Mouse (Mus musculus) naive thymus-derived CD4-positive, alpha-beta T cell, adult 5 months (primary cell): Measurements from ENCODE around the gene 2310039H08Rik. TPM values are rescaled to one million over a fixed set of nuclear protein-coding genes. Genes with fewer than 3 reads are reported as not detected.

Experiments used
- polyA plus RNA-seq: library from polyadenylated mRNA; unstranded; fragments of 100-300 nt; shearing (Covaris generic); gene quantifications from one replicate; pipeline ENCODE4 v1.2.1, GENCODE M21; 2017

2310039H08Rik gene
- polyA plus RNA-seq: 30.2 TPM

DNA sequence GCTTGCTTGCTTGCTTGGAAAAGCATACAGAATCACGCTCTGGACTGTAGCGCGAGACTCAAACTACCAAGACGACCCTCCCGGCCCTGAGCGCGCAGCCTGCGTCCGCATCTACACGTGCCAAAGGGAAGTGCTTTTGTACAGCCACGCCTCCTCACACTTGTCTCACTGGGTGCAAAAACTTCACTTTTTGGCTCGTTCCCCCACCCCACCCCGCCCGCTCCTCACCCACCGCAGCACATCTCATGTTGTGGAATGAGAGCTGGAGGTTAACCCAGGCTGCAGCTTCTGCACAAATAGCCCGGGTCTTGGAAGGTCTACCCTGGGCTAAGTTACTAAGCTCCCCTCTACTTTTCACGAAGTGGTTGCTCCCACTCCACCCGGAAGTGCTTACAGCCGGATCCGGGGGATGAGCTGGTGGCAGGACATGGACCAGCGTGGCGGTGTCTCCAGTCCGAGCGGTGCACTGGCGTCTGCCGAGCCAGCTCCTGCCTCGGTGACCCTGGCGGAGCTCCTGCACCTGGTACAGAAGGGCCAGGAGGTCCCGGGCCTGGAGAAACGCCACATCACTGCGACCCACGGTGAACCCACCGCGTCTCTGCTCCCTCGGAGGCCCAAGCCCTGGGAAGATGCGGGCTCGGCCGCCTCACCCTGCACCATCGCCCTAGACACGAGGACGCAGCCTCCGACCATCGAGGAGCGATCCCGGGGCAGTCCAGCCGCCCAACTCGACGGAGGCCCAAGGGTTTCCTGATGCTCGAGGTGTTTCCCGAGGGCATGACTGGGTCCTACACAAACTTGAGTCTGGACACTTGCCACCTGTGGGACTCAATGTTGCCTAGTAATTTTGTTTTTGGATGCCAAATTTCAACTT, at the start of gene 2310039H08Rik:
Gene 2310039H08Rik, plus strand, starts transcription at position 232 of the 874 bp plus-strand sequence.

DNA sequence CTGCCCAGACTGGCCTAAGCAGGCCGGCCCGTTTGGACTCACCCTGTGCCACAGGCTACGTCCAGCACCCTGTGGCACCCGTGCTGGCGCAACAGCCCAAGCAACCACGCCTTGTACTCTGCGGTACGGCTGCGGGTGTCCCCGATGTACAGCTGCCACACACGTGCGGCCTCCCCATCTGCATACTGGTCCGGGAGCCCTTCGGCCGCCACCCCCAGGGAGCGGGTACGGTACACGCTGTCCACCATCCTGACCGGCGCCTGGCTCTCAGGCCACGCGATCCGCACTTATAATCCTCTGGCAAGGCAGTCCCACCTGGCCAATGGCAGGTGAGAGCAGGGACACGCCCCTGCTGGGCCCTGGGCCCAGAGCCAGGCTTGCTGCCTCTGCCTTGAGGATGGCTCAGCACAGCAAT, 43.5 kb upstream of the 2310039H08Rik start, which contains the start of gene Gnmt:
Gene Gnmt, minus strand, starts transcription at position 265 of the 415 bp plus-strand sequence.

DNA sequence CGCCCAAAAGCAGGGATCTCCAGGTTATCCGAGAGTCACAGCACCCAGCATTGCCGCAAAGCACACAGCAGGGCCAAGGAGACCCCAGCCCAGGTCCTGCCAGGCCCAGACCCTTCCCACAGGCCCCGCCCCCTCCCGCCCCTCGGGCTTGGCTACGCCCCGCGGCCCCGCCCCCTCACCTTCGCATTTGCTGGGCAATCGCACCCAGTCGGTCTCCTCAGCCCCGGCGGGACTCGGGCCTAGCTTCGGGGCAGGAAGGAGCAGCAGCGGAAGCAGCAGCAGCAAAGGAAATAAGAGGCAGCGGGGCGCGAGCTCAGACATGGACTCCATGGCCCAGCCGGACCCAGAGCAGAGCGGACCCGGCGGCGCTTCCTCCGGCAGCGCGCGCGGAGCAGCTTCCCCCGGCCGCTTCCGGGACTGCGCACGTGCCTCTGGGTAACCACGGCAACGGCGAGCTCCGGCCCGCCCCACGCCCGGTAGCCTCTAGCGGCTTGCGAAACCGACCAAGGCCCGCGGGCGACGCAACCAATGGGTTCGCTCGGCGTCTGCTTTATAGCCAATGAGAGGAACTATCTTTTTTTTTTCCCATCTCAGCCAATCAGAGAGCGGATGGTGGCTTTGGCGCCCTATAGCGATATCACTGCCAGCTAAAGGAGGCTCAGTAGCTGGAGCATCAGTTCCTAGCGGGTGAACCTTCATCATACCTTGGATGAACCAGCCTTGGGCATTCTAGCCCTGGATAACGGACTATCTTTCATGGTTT, 20.5 kb upstream of the 2310039H08Rik start, which contains the start of gene Cnpy3:
Gene Cnpy3, minus strand, starts transcription at position 421 of the 763 bp plus-strand sequence.

DNA sequence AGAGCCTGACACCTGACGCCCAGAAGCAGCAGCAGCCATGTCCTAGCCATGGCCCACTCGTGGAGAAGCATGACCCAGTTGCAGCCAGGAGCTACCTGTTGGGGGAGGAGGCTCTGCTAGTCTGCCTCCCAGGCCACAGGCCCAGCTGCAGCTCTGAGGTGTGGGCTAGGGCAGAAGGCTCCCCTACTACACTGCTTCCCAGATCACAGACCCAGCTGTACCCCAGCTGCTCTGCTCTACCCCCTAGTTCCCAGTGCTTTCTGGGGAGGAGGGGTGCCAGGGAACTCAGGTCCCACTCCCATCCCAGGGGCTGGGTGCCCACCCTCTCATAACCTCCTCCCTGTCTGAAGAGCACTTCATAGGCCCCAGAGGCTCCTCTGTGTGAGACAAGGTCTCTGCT, 8.9 kb upstream of the 2310039H08Rik start, which contains the start of gene Ptcra:
Gene Ptcra, minus strand, starts transcription at position 169 of the 400 bp plus-strand sequence.

DNA sequence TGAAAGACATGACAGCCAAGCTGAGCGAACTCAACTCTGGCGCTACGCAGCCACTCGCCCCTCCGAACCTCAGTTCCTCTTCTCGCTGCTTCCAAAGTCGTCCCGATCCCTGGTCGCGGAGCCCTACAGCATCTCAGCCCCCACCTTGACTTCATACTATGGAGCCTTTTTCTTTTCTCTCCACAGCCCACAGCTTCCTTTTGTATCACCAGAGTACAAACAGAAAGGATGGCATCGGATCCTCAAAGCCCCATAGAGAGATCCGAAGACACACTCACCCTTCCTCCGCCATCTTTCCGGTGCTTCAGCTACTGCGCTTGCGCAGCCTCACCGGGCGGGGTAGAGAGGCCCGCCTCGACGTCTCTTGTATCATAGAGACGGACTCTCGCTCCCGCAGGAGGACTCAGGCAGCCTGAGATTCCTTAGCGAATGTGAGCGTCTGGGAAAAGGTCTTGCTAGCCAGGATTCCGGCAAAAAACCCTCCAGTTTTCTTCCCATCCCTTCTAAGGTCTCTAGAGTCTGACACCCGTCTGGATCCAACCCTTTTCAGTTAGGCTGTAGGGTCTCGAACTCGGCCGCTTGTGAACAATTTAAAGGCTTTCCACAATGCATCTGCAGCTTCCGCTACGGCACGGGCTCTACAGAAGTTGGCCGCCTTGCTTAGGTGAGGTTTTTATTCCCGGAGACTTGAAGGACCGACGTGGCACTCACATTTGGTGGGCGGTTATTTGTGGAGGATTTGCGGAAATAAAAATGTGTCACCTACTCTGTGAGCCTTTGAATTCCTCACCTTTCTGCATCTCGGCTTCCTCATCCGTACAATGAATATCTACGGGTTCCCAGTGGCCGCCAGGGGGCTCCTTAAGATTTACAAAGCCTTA, 10.1 kb downstream of the 2310039H08Rik start, which contains the start of gene Rpl7l1:
Gene Rpl7l1, minus strand, starts transcription at position 332 of the 881 bp plus-strand sequence.

Other genes with a start within 250 kb of the 2310039H08Rik start
- gene Cul9, start 226.2 kb upstream of the 2310039H08Rik start, polyA plus RNA-seq: 9.0 TPM
- 33.1 TPM for gene Srf, start 216.5 kb upstream of the 2310039H08Rik start, polyA plus RNA-seq
- not detected for gene Ptk7, start 143.1 kb upstream of the 2310039H08Rik start, polyA plus RNA-seq
- gene Klc4, start 126.6 kb upstream of the 2310039H08Rik start, polyA plus RNA-seq: 21.3 TPM
- 44.7 TPM for gene Mrpl2, start 126.4 kb upstream of the 2310039H08Rik start, polyA plus RNA-seq
- gene Cul7, start 122.3 kb upstream of the 2310039H08Rik start, polyA plus RNA-seq: 4.3 TPM
- gene Rrp36, start 98.3 kb upstream of the 2310039H08Rik start, polyA plus RNA-seq: 39.7 TPM
- 64.7 TPM for gene Mea1, start 93.8 kb upstream of the 2310039H08Rik start, polyA plus RNA-seq
- gene Klhdc3, start 91.7 kb upstream of the 2310039H08Rik start, polyA plus RNA-seq: 105 TPM
- gene Ppp2r5d, start 67.5 kb upstream of the 2310039H08Rik start, polyA plus RNA-seq: 65.1 TPM
- 33.2 TPM for gene Pex6, start 61.2 kb upstream of the 2310039H08Rik start, polyA plus RNA-seq
- gene Gnmt, start 43.5 kb upstream of the 2310039H08Rik start, polyA plus RNA-seq: 0.66 TPM
- 44.5 TPM for gene Cnpy3, start 20.4 kb upstream of the 2310039H08Rik start, polyA plus RNA-seq
- not detected for gene Ptcra, start 8.9 kb upstream of the 2310039H08Rik start, polyA plus RNA-seq
- gene Rpl7l1, start 10.0 kb downstream of the 2310039H08Rik start, polyA plus RNA-seq: 69.8 TPM
- gene Bicral, start 85.8 kb downstream of the 2310039H08Rik start, polyA plus RNA-seq: 24.5 TPM
- gene Tbcc, start 118.0 kb downstream of the 2310039H08Rik start, polyA plus RNA-seq: 30.5 TPM
- not detected for gene Prph2, start 137.8 kb downstream of the 2310039H08Rik start, polyA plus RNA-seq
- gene Ubr2, start 237.9 kb downstream of the 2310039H08Rik start, polyA plus RNA-seq: 74.8 TPM